Comparison of ENCODE assay signal across 8 mouse cellular contexts in the genomic region with DNA sequence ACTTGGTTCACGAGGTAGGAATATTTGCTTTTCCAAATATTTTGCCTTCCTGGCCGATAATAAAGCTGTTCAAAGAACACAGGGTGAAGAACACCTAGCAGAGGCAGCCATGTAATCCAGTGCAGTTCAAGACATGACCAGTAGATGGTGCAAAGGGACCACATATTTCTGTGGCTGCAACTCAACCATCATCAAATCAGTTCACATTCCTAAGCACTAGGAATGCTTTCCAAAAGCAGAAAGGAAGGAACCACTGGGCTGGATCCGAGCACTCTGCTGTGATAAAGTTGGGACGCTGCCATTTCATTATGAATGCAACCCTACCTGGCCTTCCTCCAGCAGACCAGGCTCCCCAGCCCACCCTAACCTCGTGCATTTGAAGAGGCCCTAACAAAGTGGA.
DNase-seq lines count a peak whose midpoint lies in the region; ATAC-seq and TF ChIP-seq lines count a peak whose summit lies in the region.

No protein-coding gene starts in this region.

- 0 out of 2 replicates have a peak, but pooled peaks cover 5% of the 10 kb centered on the region for H3K4me1 ChIP-seq in kidney, embryonic 15.5 days
- peaks cover 13% of the 10 kb centered on the region for H3K4me1 ChIP-seq in limb, embryonic 14.5 days (ENCODE audit: control insufficient read depth, insufficient read depth, low read length)
- H3K4me1 ChIP-seq in neural tube, embryonic 12.5 days = peaks cover 10% of the 10 kb centered on the region
- no peaks in the 10 kb centered on the region for H3K4me1 ChIP-seq in stomach, postnatal 0 days (replicated peaks; ENCODE audit: control insufficient read depth, insufficient read depth)

- H3ac ChIP-seq in C2C12 (ENCODE audit: control insufficient read depth, insufficient read length, low read depth) = no peak overlapping the region

- H3K36me3 ChIP-seq in C2C12 (ENCODE audit: control insufficient read depth, insufficient read depth) = no peaks in the 10 kb centered on the region
- H3K36me3 ChIP-seq in kidney, embryonic 15.5 days = peaks cover 37% of the 10 kb centered on the region
- peaks cover 17% of the 10 kb centered on the region for H3K36me3 ChIP-seq in limb, embryonic 14.5 days (ENCODE audit: control insufficient read depth, insufficient read depth, low read length)
- peaks cover 25% of the 10 kb centered on the region for H3K36me3 ChIP-seq in neural tube, embryonic 12.5 days
- no peaks in the 10 kb centered on the region for H3K36me3 ChIP-seq in stomach, postnatal 0 days (ENCODE audit: control insufficient read depth, insufficient read depth, low read length)

- DNase-seq in adrenal gland, adult 8-10 months = peak; percentile 39
- DNase-seq in embryo, embryonic 9.5 days (ENCODE audit: extremely low spot score) = peak; percentile 87
- peak; percentile 42 to 70 for DNase-seq in gastrocnemius, postnatal 4 days (ENCODE audit: low spot score in 2 of 2)
- DNase-seq in limb, embryonic 14.5 days (ENCODE audit: low spot score) = peak; percentile 95
- DNase-seq in stomach, postnatal 0 days (ENCODE audit: low spot score) = peak; percentile 73

- 10% methylated on average over 5 of the region's 5 CpGs for WGBS in kidney, embryonic 15.5 days
- WGBS in limb, embryonic 14.5 days = 3% methylated on average over 5 of the region's 5 CpGs
- 13% methylated on average over 5 of the region's 5 CpGs for WGBS in neural tube, embryonic 12.5 days
- WGBS in stomach, postnatal 0 days = 7% methylated on average over 5 of the region's 5 CpGs

- no peak overlapping the region for H3K9ac ChIP-seq in kidney, embryonic 15.5 days
- no peak overlapping the region for H3K9ac ChIP-seq in limb, embryonic 14.5 days (ENCODE audit: low read depth, low read length, severe bottlenecking)
- H3K9ac ChIP-seq in neural tube, embryonic 12.5 days = no peak overlapping the region
- H3K9ac ChIP-seq in stomach, postnatal 0 days (ENCODE audit: low read length) = no peak overlapping the region

- no peaks in the 10 kb centered on the region for H3K79me3 ChIP-seq in C2C12 (ENCODE audit: low read depth)

- TF ChIP-seq CTCF in C2C12 (IDR thresholded peaks at IDR 0.05; ENCODE audit: control insufficient read depth, insufficient read depth, insufficient read length) = peak; percentile 56
- TF ChIP-seq CTCF in stomach, postnatal 0 days (IDR thresholded peaks at IDR 0.05; ENCODE audit: low read depth) = peak; percentile 98

- no peaks in the 10 kb centered on the region for H3K79me2 ChIP-seq in C2C12 (ENCODE audit: control insufficient read depth, insufficient read depth)

- no peak for TF ChIP-seq POLR2A in limb, embryonic 14.5 days (IDR thresholded peaks at IDR 0.05; ENCODE audit: borderline replicate concordance, extremely low read depth, insufficient read depth, insufficient read length)

- ATAC-seq in kidney, embryonic 15.5 days (replicated peaks; ENCODE audit: low FRiP score) = peak; percentile 60
- peak; percentile 86 for ATAC-seq in limb, embryonic 14.5 days (ENCODE audit: low FRiP score, low read depth)
- ATAC-seq in neural tube, embryonic 12.5 days (ENCODE audit: low FRiP score, low read depth) = 0 out of 2 replicates have a peak, but pooled peaks have one; percentile 29
- peak; percentile 40; the same call in 1 of the 2 replicates for ATAC-seq in stomach, postnatal 0 days (ENCODE audit: low FRiP score, low TSS enrichment)

- no peak for TF ChIP-seq EP300 in stomach, postnatal 0 days (optimal IDR thresholded peaks at IDR 0.05)

- H3K9me3 ChIP-seq in kidney, embryonic 15.5 days (replicated peaks) = no peaks in the 10 kb centered on the region
- H3K9me3 ChIP-seq in limb, embryonic 14.5 days (ENCODE audit: control insufficient read depth, low read length) = no peaks in the 10 kb centered on the region
- H3K9me3 ChIP-seq in neural tube, embryonic 12.5 days = no peaks in the 10 kb centered on the region
- no peaks in the 10 kb centered on the region for H3K9me3 ChIP-seq in stomach, postnatal 0 days (ENCODE audit: control insufficient read depth, low read length)

- no peak overlapping the region for H3K4me2 ChIP-seq in kidney, embryonic 15.5 days
- no peak overlapping the region for H3K4me2 ChIP-seq in limb, embryonic 14.5 days (replicated peaks; ENCODE audit: low read depth, low read length, severe bottlenecking)
- no peak overlapping the region for H3K4me2 ChIP-seq in neural tube, embryonic 12.5 days (replicated peaks)
- no peak overlapping the region for H3K4me2 ChIP-seq in stomach, postnatal 0 days (replicated peaks; ENCODE audit: low read depth)

- no peak overlapping the region for H3K27ac ChIP-seq in kidney, embryonic 15.5 days
- H3K27ac ChIP-seq in limb, embryonic 14.5 days (replicated peaks; ENCODE audit: low read depth, low read length) = no peak overlapping the region
- H3K27ac ChIP-seq in neural tube, embryonic 12.5 days = no peak overlapping the region
- H3K27ac ChIP-seq in stomach, postnatal 0 days (replicated peaks) = no peak overlapping the region

- H3K27me3 ChIP-seq in C2C12 (ENCODE audit: control insufficient read depth, insufficient read depth, insufficient read length) = no peaks in the 10 kb centered on the region
- H3K27me3 ChIP-seq in kidney, embryonic 15.5 days = no peaks in the 10 kb centered on the region
- no peaks in the 10 kb centered on the region for H3K27me3 ChIP-seq in limb, embryonic 14.5 days (ENCODE audit: control insufficient read depth, insufficient read depth, low read length)
- H3K27me3 ChIP-seq in neural tube, embryonic 12.5 days (replicated peaks) = no peaks in the 10 kb centered on the region
- no peaks in the 10 kb centered on the region for H3K27me3 ChIP-seq in stomach, postnatal 0 days (ENCODE audit: control insufficient read depth, insufficient read depth, low read length)

- H3K4me3 ChIP-seq in C2C12 (ENCODE audit: insufficient read depth, poor library complexity, severe bottlenecking) = no peak overlapping the region
- no peak overlapping the region for H3K4me3 ChIP-seq in kidney, embryonic 15.5 days (replicated peaks)
- H3K4me3 ChIP-seq in limb, embryonic 14.5 days (replicated peaks; ENCODE audit: low read length) = no peak overlapping the region
- H3K4me3 ChIP-seq in neural tube, embryonic 12.5 days = no peak overlapping the region
- H3K4me3 ChIP-seq in stomach, postnatal 0 days (ENCODE audit: low read depth, low read length) = no peak overlapping the region

TF ChIP-seq in C2C12, 6 proteins besides CTCF, POLR2A, EP300 and RAD21:
- no peak for TF ChIP-seq FOSL1 (IDR thresholded peaks at IDR 0.05; ENCODE audit: insufficient read depth, low read length, poor library complexity, severe bottlenecking)

Comparison
In these comparisons a context has a peak if more than half of its experiments do, and no peak if none do; other contexts are left out.
1. DNase-seq: peak in every context shown above with its lines; median percentile 95 in limb, embryonic 14.5 days; 87 in embryo, embryonic 9.5 days; 73 in stomach, postnatal 0 days; 56 in gastrocnemius, postnatal 4 days; 39 in adrenal gland, adult 8-10 months.
2. ATAC-seq: peak in every context shown above with its lines; median percentile 86 in limb, embryonic 14.5 days; 60 in kidney, embryonic 15.5 days; 40 in stomach, postnatal 0 days; 29 in neural tube, embryonic 12.5 days.